Mouse (Mus musculus) left cerebral cortex, postnatal 36 days (tissue): ENCODE results near the gene Rhebl1. TPM values are rescaled to one million over a fixed set of nuclear protein-coding genes. Genes with fewer than 3 reads are reported as not detected.

ENCODE experiments used
- DNase-seq, 2 experiments: peaks; one replicate each; pipeline ENCODE4 v3.0.0; 2021 to 2022; ENCODE audit warnings: low spot score in 2 of 2, mixed read lengths in 1 of 2
- intact Hi-C: fragments of 180-260 bp; cut with DNase I; formaldehyde crosslinking; loops from one replicate; pipeline ENCODE4 v1.15.1; 2025
- total RNA-seq, 2 experiments: library from RNA; stranded (reverse); gene quantifications; 2 replicates each; pipeline ENCODE4 v1.2.3; 2021

Gene Rhebl1
- total RNA-seq, 2 experiments from 2014 or later, result 9.0 to 10.5 TPM

GRCm38 (mm10) chr15:98860921-98861320 is 33.4 kb downstream of the Rhebl1 start:
- intact Hi-C loops, result no loop called here
- DNase-seq, result no peak

GRCm38 (mm10) chr15:98859319-98860043 is 34.9 kb downstream of the Rhebl1 start:
- intact Hi-C loops, result no loop called here
- DNase-seq, result no peak

GRCm38 (mm10) chr15:98854214-98854613 is 40.1 kb downstream of the Rhebl1 start:
- intact Hi-C loops, result no loop called here

GRCm38 (mm10) chr15:98853161-98853937 is 41.0 kb downstream of the Rhebl1 start:
- intact Hi-C loops, result no loop called here
- DNase-seq, result no peak

More at GRCm38 (mm10) chr15:98854214-98854613, 40.1 kb downstream of the Rhebl1 start:
- no peak for DNase-seq

- DNase-seq, result no peak
Observed at GRCm38 (mm10) chr15:98852733-98853132, 41.6 kb downstream of the Rhebl1 start.

GRCm38 (mm10) chr15:98852071-98852470 is 42.3 kb downstream of the Rhebl1 start:
- intact Hi-C loops, result no loop called here
- DNase-seq, result no peak

More at GRCm38 (mm10) chr15:98852733-98853132, 41.6 kb downstream of the Rhebl1 start:
- intact Hi-C loops, result no loop called here

- DNase-seq, result no peak
- intact Hi-C loops, result loop anchor here (2.0 kb wide), 1 partner anchor 13 kb away; no protein-coding TSS in a partner anchor
Observed at GRCm38 (mm10) chr15:98851229-98851818, 43.0 kb downstream of the Rhebl1 start.

- intact Hi-C loops, result loop anchor here (2.0 kb wide), 1 partner anchor 14 kb away; no protein-coding TSS in a partner anchor
- DNase-seq, result no peak
Observed at GRCm38 (mm10) chr15:98850668-98851067, 43.7 kb downstream of the Rhebl1 start.

GRCm38 (mm10) chr15:98849956-98850600 is 44.3 kb downstream of the Rhebl1 start:
- no peak for DNase-seq
- intact Hi-C loops, result loop anchor here (2.0 kb wide), 1 partner anchor 15 kb away; no protein-coding TSS in a partner anchor

- no peak for DNase-seq
- intact Hi-C loops, result no loop called here
Observed at GRCm38 (mm10) chr15:98849165-98849564, 45.2 kb downstream of the Rhebl1 start.

GRCm38 (mm10) chr15:98846140-98846539 is 48.2 kb downstream of the Rhebl1 start:
- intact Hi-C loops, result no loop called here
- DNase-seq, result no peak

GRCm38 (mm10) chr15:98845149-98845548 is 49.2 kb downstream of the Rhebl1 start:
- intact Hi-C loops, result no loop called here
- DNase-seq, result no peak

GRCm38 (mm10) chr15:98843595-98844223 is 50.6 kb downstream of the Rhebl1 start:
- intact Hi-C loops, result no loop called here
- DNase-seq, result no peak

GRCm38 (mm10) chr15:98839671-98840585 is 54.4 kb downstream of the Rhebl1 start:
- intact Hi-C loops, result no loop called here
- DNase-seq, result no peak

- DNase-seq, result no peak
- intact Hi-C loops, result no loop called here
Observed at GRCm38 (mm10) chr15:98839161-98839560, 55.2 kb downstream of the Rhebl1 start.

- DNase-seq, result no peak
- intact Hi-C loops, result no loop called here
Observed at GRCm38 (mm10) chr15:98837743-98838103, 56.6 kb downstream of the Rhebl1 start.

GRCm38 (mm10) chr15:98837006-98837742 is 57.2 kb downstream of the Rhebl1 start:
- no peak for DNase-seq

GRCm38 (mm10) chr15:98835291-98835690 is 59.0 kb downstream of the Rhebl1 start:
- intact Hi-C loops, result no loop called here
- no peak for DNase-seq

More at GRCm38 (mm10) chr15:98837006-98837742, 57.2 kb downstream of the Rhebl1 start:
- intact Hi-C loops, result no loop called here
